Mouse (Mus musculus) kidney, postnatal 25 days (tissue): Measurements from ENCODE around the gene Dysf.
A peak's percentile ranks its signal among the peaks of the same experiment; 100 is the strongest.

Source experiments
- DNase-seq, 2 experiments: peaks; one replicate each; pipeline ENCODE4 v3.0.0; 2021; ENCODE audit warnings: mixed read lengths in 2 of 2

Gene Dysf

GRCm38 (mm10) chr6:84119731-84120530 lies 111.5 kb downstream of the Dysf start:
- DNase-seq, result no peak

- no peak for DNase-seq
Observed at GRCm38 (mm10) chr6:84124609-84125008, 116.2 kb downstream of the Dysf start.

- peak; percentile 30 to 53 for DNase-seq
Observed at GRCm38 (mm10) chr6:84125101-84125500, 116.7 kb downstream of the Dysf start.

- no peak for DNase-seq
Observed at GRCm38 (mm10) chr6:84128229-84128628, 119.8 kb downstream of the Dysf start.

- no peak for DNase-seq
Observed at GRCm38 (mm10) chr6:84130867-84131266, 122.5 kb downstream of the Dysf start.

- no peak for DNase-seq
Observed at GRCm38 (mm10) chr6:84131539-84131938, 123.1 kb downstream of the Dysf start.

GRCm38 (mm10) chr6:84133053-84133452 lies 124.7 kb downstream of the Dysf start:
- no peak for DNase-seq

GRCm38 (mm10) chr6:84133996-84134721 lies 125.8 kb downstream of the Dysf start:
- no peak for DNase-seq

- no peak for DNase-seq
Observed at GRCm38 (mm10) chr6:84134722-84135394, 126.5 kb downstream of the Dysf start.

GRCm38 (mm10) chr6:84135709-84136108 lies 127.3 kb downstream of the Dysf start:
- DNase-seq, result no peak

- DNase-seq, result no peak
Observed at GRCm38 (mm10) chr6:84136345-84136744, 128.0 kb downstream of the Dysf start.

- peak; percentile 93 to 96 for DNase-seq
Observed at GRCm38 (mm10) chr6:84139932-84140331, 131.5 kb downstream of the Dysf start.

GRCm38 (mm10) chr6:84142481-84142880 lies 134.1 kb downstream of the Dysf start:
- peak; percentile 39 to 78 for DNase-seq

GRCm38 (mm10) chr6:84143328-84143727 lies 134.9 kb downstream of the Dysf start:
- peak in 1 of 2 experiments; percentile 31 for DNase-seq

GRCm38 (mm10) chr6:84144393-84144792 lies 136.0 kb downstream of the Dysf start:
- no peak for DNase-seq

- DNase-seq, result no peak
Observed at GRCm38 (mm10) chr6:84147206-84148004, 139.0 kb downstream of the Dysf start.

GRCm38 (mm10) chr6:84148470-84148869 lies 140.1 kb downstream of the Dysf start:
- no peak for DNase-seq

GRCm38 (mm10) chr6:84154508-84154907 lies 146.1 kb downstream of the Dysf start:
- no peak for DNase-seq

GRCm38 (mm10) chr6:84155765-84156164 lies 147.4 kb downstream of the Dysf start:
- DNase-seq, result no peak

- no peak for DNase-seq
Observed at GRCm38 (mm10) chr6:84156481-84157025, 148.2 kb downstream of the Dysf start.

- DNase-seq, result no peak
Observed at GRCm38 (mm10) chr6:84159046-84159445, 150.7 kb downstream of the Dysf start.

GRCm38 (mm10) chr6:84167612-84168011 lies 159.2 kb downstream of the Dysf start:
- DNase-seq, result no peak
